In genomic region chr6:33248894-33249758, GRCm38 (mm10) we compare ENCODE assay signal across 8 mouse cellular contexts. TPM values are rescaled to one million over a fixed set of nuclear protein-coding genes. Genes with fewer than 3 reads are reported as not detected.
A peak's percentile ranks its signal among the peaks of the same experiment; 100 is the strongest.
DNase-seq lines count a peak whose midpoint lies in the region; ATAC-seq and TF ChIP-seq lines count a peak whose summit lies in the region.

Gene Exoc4, plus strand, starts transcription at chr6:33249085.

- peaks cover 23% of the 10 kb centered on the region for H3K4me1 ChIP-seq in hindbrain, embryonic 13.5 days (replicated peaks)

- ATAC-seq in Patski, result peak; percentile 100
- peak; percentile 99 for ATAC-seq in hindbrain, embryonic 13.5 days (ENCODE audit: low FRiP score)

- CTCF ChIA-PET in Patski (lab: Charles Lee), result no interaction called here

- no peak for TF ChIP-seq CTCF in Patski (IDR thresholded peaks at IDR 0.05)

- peak within 1 kb of the TSS; percentile 92 for H3K4me3 ChIP-seq in hindbrain, embryonic 13.5 days

- H3K27me3 ChIP-seq in Patski, result no peaks in the 10 kb centered on the region
- no peaks in the 10 kb centered on the region for H3K27me3 ChIP-seq in hindbrain, embryonic 13.5 days

- POLR2A ChIA-PET in Patski (lab: Charles Lee), result no interaction called here

- in situ Hi-C loops in Patski (cut with MboI; ENCODE audit: low pct_unique_long_range_greater_than_20kb), result no loop called here

- peak within 1 kb of the TSS; percentile 86 for H3K27ac ChIP-seq in hindbrain, embryonic 13.5 days

- peak; percentile 83 for DNase-seq in Patski (ENCODE audit: low read depth, low spot score)
- peak; percentile 93 to 95 for DNase-seq in cerebellum, postnatal 14 days
- DNase-seq in frontal cortex, postnatal 14 days (ENCODE audit: low spot score in 2 of 2), result peak; percentile 94
- peak; percentile 71 to 80 for DNase-seq in layer of hippocampus, postnatal 25 days (ENCODE audit: extremely low spot score in 1 of 2, low spot score in 1 of 2)
- peak; percentile 98 for DNase-seq in lung, postnatal 25 days (ENCODE audit: low spot score)
- DNase-seq in retina, embryonic 14.5 days (ENCODE audit: low spot score), result peak; percentile 97
- peak; percentile 88 for DNase-seq in thymus, postnatal 4 days

- H3K9me3 ChIP-seq in hindbrain, embryonic 13.5 days, result no peaks in the 10 kb centered on the region

- H3K36me3 ChIP-seq in hindbrain, embryonic 13.5 days, result no peaks in the 10 kb centered on the region

- H3K4me2 ChIP-seq in hindbrain, embryonic 13.5 days, result peak within 1 kb of the TSS; percentile 78

- H3K9ac ChIP-seq in hindbrain, embryonic 13.5 days, result peak within 1 kb of the TSS; percentile 93

- WGBS in hindbrain, embryonic 13.5 days, result 2% methylated on average over 30 of the region's 34 CpGs

RNA-seq across cellular contexts. Expression of gene Exoc4, which starts in this region (rescaled TPM):
- 71.3 TPM for polyA plus RNA-seq in Patski (2021)
- polyA plus RNA-seq in hindbrain, embryonic 13.5 days (2015; fragmentation: Nextera tagmentation; extraction: Ambion mirVana), result 51.1 and 52.2 TPM in 2 replicates
- total RNA-seq in layer of hippocampus, postnatal 25 days (2021), result 10 to 100 TPM; 78.0 to 87.1 TPM

Comparison
In these comparisons a context has a peak if more than half of its experiments do, and no peak if none do; other contexts are left out.
1. Peak in every context shown above with its lines: DNase-seq, ATAC-seq, H3K4me3 ChIP-seq and H3K27ac ChIP-seq.